Mouse (Mus musculus) intestine, embryonic 15.5 days (tissue): ENCODE results near the gene Dhx34. TPM values are rescaled to one million over a fixed set of nuclear protein-coding genes. Genes with fewer than 3 reads are reported as not detected.
A peak's percentile ranks its signal among the peaks of the same experiment; 100 is the strongest.

Source experiments
- ATAC-seq: fragments of 200-750 bp; cut with Nextera tagmentation; 2 replicates; pipeline ENCODE4 v1.8.0; 2017; ENCODE audit warnings: moderate TSS enrichment, moderate library complexity
- H3K27ac ChIP-seq: fragments of 300-500 bp; sonication (generic); 2 replicates; pipeline ENCODE4 v1.5.1; 2015; ENCODE audit warnings: mild to moderate bottlenecking, inconsistent platforms
- H3K27me3 ChIP-seq: fragments of 300-500 bp; sonication (generic); replicated peaks from 2 replicates; pipeline ENCODE4 v1.6.1; 2015; ENCODE audit warnings: inconsistent platforms
- H3K36me3 ChIP-seq: fragments of 300-500 bp; sonication (generic); 2 replicates; pipeline ENCODE4 v1.6.1; 2015; ENCODE audit warnings: inconsistent platforms
- H3K4me1 ChIP-seq: fragments of 300-500 bp; sonication (generic); replicated peaks from 2 replicates; pipeline ENCODE4 v1.6.1; 2015; ENCODE audit warnings: inconsistent platforms
- H3K4me2 ChIP-seq: fragments of 300-500 bp; sonication (generic); replicated peaks from 2 replicates; pipeline ENCODE4 v1.6.1; 2015; ENCODE audit warnings: mild to moderate bottlenecking, inconsistent platforms
- H3K4me3 ChIP-seq: fragments of 300-500 bp; sonication (generic); replicated peaks from 2 replicates; pipeline ENCODE4 v1.5.1; 2015; ENCODE audit warnings: inconsistent platforms
- H3K9ac ChIP-seq: fragments of 300-500 bp; sonication (generic); 2 replicates; pipeline ENCODE4 v1.6.1; 2015; ENCODE audit warnings: inconsistent platforms
- H3K9me3 ChIP-seq: fragments of 300-500 bp; sonication (generic); 2 replicates; pipeline ENCODE4 v1.6.1; 2016; ENCODE audit warnings: inconsistent platforms
- WGBS: fragments of 180-500 bp; shearing (Covaris S2); methylation state at CpG from one replicate; pipeline ENCODE4 v1.1.7; 2015; 5-methylcytosine and 5-hydroxymethylcytosine counted together
- polyA plus RNA-seq: library from polyadenylated mRNA; unstranded; fragments of >200 nt; fragmentation: Nextera tagmentation; extraction: Ambion mirVana; gene quantifications from 2 replicates; pipeline ENCODE4 v1.2.1, GENCODE M21; 2015

The Dhx34 gene
- polyA plus RNA-seq, 1 experiment from 2014 or later = 21.8 TPM

- peaks cover 17% of the 10 kb centered on the region for H3K27me3 ChIP-seq
- 68% methylated on average over 9 of the region's 9 CpGs for WGBS
- no peak overlapping the region for H3K4me3 ChIP-seq
- no peaks in the 10 kb centered on the region for H3K9me3 ChIP-seq
- no peaks in the 10 kb centered on the region for H3K36me3 ChIP-seq
- no peak overlapping the region for H3K9ac ChIP-seq
- H3K4me2 ChIP-seq = no peak overlapping the region
- 0 out of 2 replicates have a peak, but pooled peaks cover 3% of the 10 kb centered on the region for H3K4me1 ChIP-seq
- no peak for ATAC-seq
- no peak overlapping the region for H3K27ac ChIP-seq
These were observed 66.5 kb downstream of the Dhx34 start for GRCm38 (mm10) chr7:16155132-16155872.

- H3K36me3 ChIP-seq = no peaks in the 10 kb centered on the region
- peaks cover 5% of the 10 kb centered on the region for H3K27me3 ChIP-seq
- no peaks in the 10 kb centered on the region for H3K4me1 ChIP-seq
- H3K4me2 ChIP-seq = no peak overlapping the region
- no peak overlapping the region for H3K27ac ChIP-seq
- no peak overlapping the region for H3K4me3 ChIP-seq
- ATAC-seq = peak; percentile 85
- no peaks in the 10 kb centered on the region for H3K9me3 ChIP-seq
- 17% methylated on average over 10 of the region's 10 CpGs for WGBS
- no peak overlapping the region for H3K9ac ChIP-seq
These were observed 68.3 kb downstream of the Dhx34 start for GRCm38 (mm10) chr7:16153522-16153921.

- Histone ChIP-seq H3K4me3 (no peak overlapping the region), H3K27ac (no peak overlapping the region), H3K4me2 (no peak overlapping the region), H3K36me3 (no peaks in the 10 kb centered on the region), H3K4me1 (no peaks in the 10 kb centered on the region), H3K27me3 (0 out of 2 replicates have a peak, but pooled peaks cover 4% of the 10 kb centered on the region), H3K9me3 (no peaks in the 10 kb centered on the region), H3K9ac (no peak overlapping the region)
- WGBS = 66% methylated on average over 9 of the region's 9 CpGs
- ATAC-seq = no peak
These were observed 71.4 kb downstream of the Dhx34 start for GRCm38 (mm10) chr7:16150191-16151145.

GRCm38 (mm10) chr7:16149241-16149640, 72.6 kb downstream of the Dhx34 start:
- no peaks in the 10 kb centered on the region for H3K36me3 ChIP-seq
- no peak for ATAC-seq
- H3K4me2 ChIP-seq = no peak overlapping the region
- H3K9ac ChIP-seq = no peak overlapping the region
- 61% methylated on average over 5 of the region's 5 CpGs for WGBS
- no peak overlapping the region for H3K4me3 ChIP-seq
- H3K27ac ChIP-seq = no peak overlapping the region
- H3K27me3 ChIP-seq = 0 out of 2 replicates have a peak, but pooled peaks cover 4% of the 10 kb centered on the region
- no peaks in the 10 kb centered on the region for H3K9me3 ChIP-seq
- no peaks in the 10 kb centered on the region for H3K4me1 ChIP-seq

GRCm38 (mm10) chr7:16147643-16148042, 74.2 kb downstream of the Dhx34 start:
- H3K4me2 ChIP-seq = no peak overlapping the region
- H3K27ac ChIP-seq = no peak overlapping the region
- H3K4me3 ChIP-seq = no peak overlapping the region
- H3K9ac ChIP-seq = no peak overlapping the region
- no peaks in the 10 kb centered on the region for H3K9me3 ChIP-seq
- no peak for ATAC-seq
- H3K4me1 ChIP-seq = no peaks in the 10 kb centered on the region
- H3K27me3 ChIP-seq = 0 out of 2 replicates have a peak, but pooled peaks cover 4% of the 10 kb centered on the region
- H3K36me3 ChIP-seq = no peaks in the 10 kb centered on the region
- WGBS = 14% methylated on average over 15 of the region's 15 CpGs

Other genes with a start within 250 kb of the Dhx34 start
- gene Bicra, start 174.1 kb downstream of the Dhx34 start, polyA plus RNA-seq = 4.9 and 5.4 TPM in 2 replicates
- 0.03 and 0.06 TPM in 2 replicates for gene Zfp541, start 160.2 kb downstream of the Dhx34 start, polyA plus RNA-seq
- 186 and 194 TPM in 2 replicates for gene Napa, start 123.6 kb downstream of the Dhx34 start, polyA plus RNA-seq
- gene Kptn, start 102.1 kb downstream of the Dhx34 start, polyA plus RNA-seq = 24.4 and 25.6 TPM in 2 replicates
- 0.15 and 0.23 TPM in 2 replicates for gene Slc8a2, start 92.2 kb downstream of the Dhx34 start, polyA plus RNA-seq
- gene Meis3, start 46.9 kb downstream of the Dhx34 start, polyA plus RNA-seq = 30.8 and 31.8 TPM in 2 replicates
- 0.13 and 0.23 TPM in 2 replicates for gene C5ar2, start 22.1 kb upstream of the Dhx34 start, polyA plus RNA-seq
- 2.4 TPM in 2 replicates for gene C5ar1, start 37.5 kb upstream of the Dhx34 start, polyA plus RNA-seq
- 16.4 and 16.6 TPM in 2 replicates for gene Inafm1, start 51.6 kb upstream of the Dhx34 start, polyA plus RNA-seq
- gene Ccdc9, start 64.8 kb upstream of the Dhx34 start, polyA plus RNA-seq = 23.3 and 24.7 TPM in 2 replicates
- gene Bbc3, start 86.4 kb upstream of the Dhx34 start, polyA plus RNA-seq = 5.9 and 6.4 TPM in 2 replicates
- gene Sae1, start 165.8 kb upstream of the Dhx34 start, polyA plus RNA-seq = 270 and 284 TPM in 2 replicates
- gene Zc3h4, start 178.9 kb upstream of the Dhx34 start, polyA plus RNA-seq = 13.8 and 14.4 TPM in 2 replicates
- 48.9 and 54.8 TPM in 2 replicates for gene Tmem160, start 230.7 kb upstream of the Dhx34 start, polyA plus RNA-seq